Mouse (Mus musculus) midbrain, embryonic 12.5 days (tissue): ENCODE results near the gene Gcm1. TPM values are rescaled to one million over a fixed set of nuclear protein-coding genes. Genes with fewer than 3 reads are reported as not detected.

ENCODE experiments used
- ATAC-seq: fragments of 200-750 bp; cut with Nextera tagmentation; 2 replicates; pipeline ENCODE4 v1.8.0; 2017; ENCODE audit warnings: low read depth, moderate TSS enrichment, moderate library complexity; ENCODE audit not compliant: low FRiP score
- H3K27ac ChIP-seq: fragments of 300-500 bp; sonication (generic); replicated peaks from 2 replicates; pipeline ENCODE4 v1.5.1; 2016; ENCODE audit warnings: mild to moderate bottlenecking
- H3K27me3 ChIP-seq: fragments of 300-500 bp; sonication (generic); 2 replicates; pipeline ENCODE4 v1.6.1; 2016; ENCODE audit warnings: mild to moderate bottlenecking
- H3K36me3 ChIP-seq: fragments of 300-500 bp; sonication (generic); 2 replicates; pipeline ENCODE4 v1.6.1; 2016
- H3K4me1 ChIP-seq: fragments of 300-500 bp; sonication (generic); 2 replicates; pipeline ENCODE4 v1.6.1; 2016
- H3K4me2 ChIP-seq: fragments of 300-500 bp; sonication (generic); replicated peaks from 2 replicates; pipeline ENCODE4 v1.6.1; 2016; ENCODE audit warnings: mild to moderate bottlenecking, moderate library complexity
- H3K4me3 ChIP-seq: fragments of 300-500 bp; sonication (generic); 2 replicates; pipeline ENCODE4 v1.5.1; 2016; ENCODE audit warnings: mild to moderate bottlenecking
- H3K9ac ChIP-seq: fragments of 300-500 bp; sonication (generic); replicated peaks from 2 replicates; pipeline ENCODE4 v1.6.1; 2016; ENCODE audit warnings: mild to moderate bottlenecking, moderate library complexity
- H3K9me3 ChIP-seq: fragments of 300-500 bp; sonication (generic); 2 replicates; pipeline ENCODE4 v1.6.1; 2016; ENCODE audit warnings: mild to moderate bottlenecking
- WGBS: fragments of 180-500 bp; shearing (Covaris S2); methylation state at CpG from one replicate; pipeline ENCODE4 v1.1.7; 2016; 5-methylcytosine and 5-hydroxymethylcytosine counted together
- polyA plus RNA-seq: library from polyadenylated mRNA; unstranded; fragments of >200 nt; fragmentation: Nextera tagmentation; extraction: Ambion mirVana; gene quantifications from 2 replicates; pipeline ENCODE4 v1.2.1, GENCODE M21; 2016

The Gcm1 gene
- polyA plus RNA-seq, 1 experiment from 2014 or later = 0.14 TPM

DNA sequence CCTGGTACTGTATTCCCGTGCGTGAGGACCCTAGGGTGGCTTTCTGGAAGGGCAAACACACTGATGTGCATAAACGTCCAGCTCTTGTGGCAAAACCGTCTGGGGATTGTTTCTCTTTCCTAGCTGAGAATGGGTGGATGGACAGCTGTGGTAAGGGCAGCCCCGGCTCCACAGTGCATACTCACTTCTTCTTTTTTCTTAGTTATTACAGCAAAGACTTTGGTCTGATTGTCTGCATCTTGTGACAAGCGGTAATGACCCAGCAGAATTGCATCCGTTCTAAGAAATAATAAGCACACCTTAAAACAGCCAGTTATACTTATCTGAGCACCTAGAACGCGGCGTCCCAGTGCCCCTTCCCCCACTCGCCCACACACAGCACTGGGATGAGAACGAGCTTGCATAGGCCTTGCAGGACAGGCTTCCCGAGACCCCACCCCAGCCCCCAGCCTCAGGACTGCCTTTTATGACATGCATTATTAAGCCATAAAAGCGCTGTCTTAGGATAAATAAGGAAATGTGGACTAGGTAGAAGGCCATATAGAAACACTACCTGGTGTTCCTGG lies 34.1 kb downstream of the Gcm1 start:
- H3K36me3 ChIP-seq = peaks cover 44% of the 10 kb centered on the region
- WGBS = 91% methylated on average over 14 of the region's 14 CpGs
- no peak for ATAC-seq

DNA sequence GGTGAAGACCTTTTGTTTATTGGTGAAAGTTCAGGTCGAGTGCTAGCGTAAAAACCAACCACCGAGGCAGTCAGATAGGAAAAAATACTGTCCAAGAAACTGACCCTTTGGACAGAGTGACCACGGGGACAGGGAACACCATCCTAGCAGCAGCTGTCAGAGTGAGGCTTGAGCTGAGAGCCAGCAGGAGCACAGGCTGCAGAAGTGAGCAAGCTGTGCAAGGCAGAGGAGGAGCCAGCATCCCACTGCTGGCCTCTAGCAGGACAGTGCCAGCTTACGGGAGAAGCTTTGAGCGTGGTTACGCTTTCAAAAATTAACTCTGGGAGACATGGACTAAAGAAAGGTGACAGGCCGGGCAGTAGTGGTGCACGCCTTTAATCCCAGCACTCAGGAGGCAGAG lies 36.0 kb downstream of the Gcm1 start:
- WGBS = 92% methylated on average over 9 of the region's 9 CpGs
- no peak overlapping the region for H3K9ac ChIP-seq
- H3K36me3 ChIP-seq = peaks cover 36% of the 10 kb centered on the region

More for the DNA sequence above, 34.1 kb downstream of the Gcm1 start:
- Histone ChIP-seq H3K4me3 (no peak overlapping the region), H3K27ac (no peak overlapping the region), H3K4me2 (no peak overlapping the region), H3K9ac (no peak overlapping the region), H3K4me1 (no peaks in the 10 kb centered on the region), H3K9me3 (no peaks in the 10 kb centered on the region), H3K27me3 (no peaks in the 10 kb centered on the region)

DNA sequence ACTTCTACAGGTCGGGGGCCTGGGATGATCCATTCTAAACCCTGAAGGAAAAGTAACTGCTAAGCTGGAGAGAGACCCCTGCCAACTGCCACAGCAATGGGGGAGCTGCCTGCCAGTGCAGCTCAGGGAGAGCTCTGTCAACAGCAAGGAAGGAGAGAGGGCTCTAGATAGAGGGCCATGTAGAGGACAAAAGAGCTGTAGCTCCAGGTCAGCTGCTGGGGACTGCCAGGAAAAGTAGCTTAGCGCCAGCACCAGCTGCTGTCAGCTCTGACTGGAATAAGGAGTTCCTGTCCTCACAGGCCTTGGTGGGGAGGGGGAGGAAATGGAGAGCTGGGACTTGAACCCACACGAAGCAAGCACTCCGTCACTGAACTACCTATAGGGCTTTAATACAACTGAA lies 36.8 kb downstream of the Gcm1 start:
- ATAC-seq = no peak
- Histone ChIP-seq H3K27me3 (no peaks in the 10 kb centered on the region), H3K9me3 (no peaks in the 10 kb centered on the region), H3K9ac (no peak overlapping the region), H3K27ac (no peak overlapping the region), H3K4me1 (no peaks in the 10 kb centered on the region), H3K4me3 (no peak overlapping the region), H3K4me2 (no peak overlapping the region), H3K36me3 (peaks cover 36% of the 10 kb centered on the region)
- 76% methylated on average over 4 of the region's 4 CpGs for WGBS

More for the DNA sequence above, 36.0 kb downstream of the Gcm1 start:
- Histone ChIP-seq H3K4me1 (no peaks in the 10 kb centered on the region), H3K4me2 (no peak overlapping the region), H3K4me3 (no peak overlapping the region), H3K27ac (no peak overlapping the region), H3K27me3 (no peaks in the 10 kb centered on the region), H3K9me3 (no peaks in the 10 kb centered on the region)
- no peak for ATAC-seq

DNA sequence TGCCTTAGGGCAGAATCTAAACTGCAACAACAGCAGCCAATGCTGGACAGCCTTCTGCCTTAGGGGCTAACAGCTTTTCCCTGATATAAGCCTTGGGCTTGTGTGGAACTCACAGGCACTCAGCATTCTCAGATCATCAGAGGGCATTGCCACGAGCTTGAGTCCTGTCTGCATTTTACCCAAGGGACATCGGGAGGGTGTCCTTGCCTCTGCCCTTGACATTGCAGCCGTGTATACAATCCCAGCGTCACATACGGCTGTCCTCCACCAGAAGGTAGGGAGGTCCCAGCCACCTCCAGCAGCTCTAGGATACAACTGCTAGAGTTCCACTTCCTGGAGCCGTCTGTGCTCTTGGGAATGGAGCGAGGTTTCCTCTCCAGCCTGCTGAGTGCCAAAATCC lies 37.2 kb downstream of the Gcm1 start:
- H3K4me3 ChIP-seq = no peak overlapping the region
- no peak for ATAC-seq
- no peaks in the 10 kb centered on the region for H3K9me3 ChIP-seq
- H3K36me3 ChIP-seq = peaks cover 31% of the 10 kb centered on the region
- H3K4me1 ChIP-seq = no peaks in the 10 kb centered on the region
- H3K27me3 ChIP-seq = no peaks in the 10 kb centered on the region
- H3K4me2 ChIP-seq = no peak overlapping the region
- no peak overlapping the region for H3K9ac ChIP-seq
- no peak overlapping the region for H3K27ac ChIP-seq
- 88% methylated on average over 7 of the region's 7 CpGs for WGBS

DNA sequence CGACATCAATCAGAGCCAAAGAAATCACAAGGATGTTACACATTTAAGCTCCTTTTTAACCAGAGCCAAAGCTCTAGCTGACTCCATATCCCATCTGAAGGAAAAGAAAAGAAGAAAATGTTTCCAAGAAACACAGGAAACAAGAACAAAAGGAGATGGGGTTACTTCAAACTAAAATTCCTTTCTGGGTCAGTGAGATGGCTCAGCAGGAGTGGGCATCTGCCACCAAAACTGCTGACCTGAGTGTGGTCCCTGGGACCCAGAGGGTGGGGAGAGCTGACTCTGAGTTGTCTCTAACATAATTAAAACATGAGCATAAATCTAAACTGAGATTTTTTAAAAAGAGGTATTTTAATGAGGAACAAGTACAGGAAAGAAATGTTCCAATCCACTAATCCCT lies 38.2 kb downstream of the Gcm1 start:
- no peak overlapping the region for H3K27ac ChIP-seq
- no peak overlapping the region for H3K9ac ChIP-seq
- H3K27me3 ChIP-seq = no peaks in the 10 kb centered on the region
- 87% methylated on average over 1 of the region's 1 CpGs for WGBS
- H3K4me2 ChIP-seq = no peak overlapping the region
- peaks cover 22% of the 10 kb centered on the region for H3K36me3 ChIP-seq
- H3K4me3 ChIP-seq = no peak overlapping the region
- H3K4me1 ChIP-seq = no peaks in the 10 kb centered on the region
- ATAC-seq = no peak
- H3K9me3 ChIP-seq = no peaks in the 10 kb centered on the region

DNA sequence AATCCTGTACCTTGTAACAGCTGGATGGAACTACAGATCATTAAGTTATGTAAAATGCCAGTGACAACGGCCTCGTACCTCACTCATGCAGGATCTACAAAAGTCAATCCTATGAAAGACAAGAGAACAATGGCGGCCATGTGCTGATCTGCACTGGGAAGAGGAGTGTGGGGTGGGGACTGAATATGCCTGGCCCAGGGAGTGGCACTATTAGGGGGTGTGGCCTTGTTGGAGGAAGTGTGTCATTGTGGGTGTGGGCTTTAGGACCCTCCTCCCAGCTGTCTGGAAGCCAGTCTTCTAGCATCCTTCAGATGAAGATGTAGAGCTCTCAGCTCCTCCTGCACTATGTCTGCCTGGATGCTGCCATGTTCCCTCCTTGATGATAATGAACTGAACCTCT lies 38.9 kb downstream of the Gcm1 start:
- Histone ChIP-seq H3K27me3 (no peaks in the 10 kb centered on the region), H3K9me3 (no peaks in the 10 kb centered on the region), H3K27ac (no peak overlapping the region), H3K4me3 (no peak overlapping the region), H3K4me2 (no peak overlapping the region), H3K9ac (no peak overlapping the region), H3K4me1 (no peaks in the 10 kb centered on the region), H3K36me3 (peaks cover 23% of the 10 kb centered on the region)
- 89% methylated on average over 3 of the region's 3 CpGs for WGBS
- ATAC-seq = no peak

DNA sequence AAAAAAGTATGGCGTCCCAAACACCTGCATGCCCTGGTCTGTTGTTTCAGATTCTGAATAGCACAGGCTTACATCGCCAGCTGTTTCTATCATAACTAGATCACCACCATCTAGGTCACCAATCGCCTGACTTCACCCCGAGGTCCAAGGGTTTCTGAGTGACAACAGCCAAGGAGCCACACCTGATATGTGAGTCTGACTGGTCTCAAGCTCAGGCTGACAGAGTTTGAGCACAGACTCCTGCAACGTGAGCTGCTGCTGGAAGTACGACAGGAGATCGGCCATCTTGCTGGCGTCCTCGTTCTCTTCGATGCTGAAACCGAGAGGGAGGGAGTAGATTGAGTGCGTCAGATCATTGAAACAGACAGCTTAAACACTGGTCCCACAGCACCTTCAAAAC lies 44.0 kb downstream of the Gcm1 start:
- Histone ChIP-seq H3K9me3 (peaks cover 5% of the 10 kb centered on the region; the same call in 1 of the 2 replicates), H3K9ac (no peak overlapping the region), H3K4me3 (no peak overlapping the region), H3K27ac (no peak overlapping the region), H3K27me3 (no peaks in the 10 kb centered on the region), H3K4me2 (no peak overlapping the region), H3K4me1 (no peaks in the 10 kb centered on the region), H3K36me3 (peaks cover 43% of the 10 kb centered on the region)
- ATAC-seq = no peak
- 97% methylated on average over 12 of the region's 12 CpGs for WGBS

DNA sequence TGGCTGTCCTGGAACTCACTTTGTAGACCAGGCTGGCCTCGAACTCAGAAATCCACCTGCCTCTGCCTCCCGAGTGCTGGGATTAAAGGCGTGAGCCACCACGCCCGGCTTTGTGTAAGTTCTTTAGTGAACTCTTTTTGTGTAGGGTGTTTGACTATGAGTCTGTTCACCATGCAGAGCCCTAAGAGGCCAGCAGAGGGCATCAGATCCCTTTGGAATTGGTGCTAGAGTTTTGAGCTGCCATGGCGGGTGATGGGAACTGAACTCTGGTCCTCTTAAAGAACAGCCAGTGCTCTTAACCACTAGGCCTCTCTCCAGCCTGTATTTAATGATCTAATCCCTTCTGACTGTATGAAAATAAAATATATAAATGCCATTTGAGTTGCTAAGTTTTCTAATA lies 44.7 kb downstream of the Gcm1 start:
- peaks cover 43% of the 10 kb centered on the region for H3K36me3 ChIP-seq
- H3K27ac ChIP-seq = no peak overlapping the region
- H3K9me3 ChIP-seq = peaks cover 5% of the 10 kb centered on the region; the same call in 1 of the 2 replicates
- no peaks in the 10 kb centered on the region for H3K4me1 ChIP-seq
- H3K27me3 ChIP-seq = no peaks in the 10 kb centered on the region
- H3K9ac ChIP-seq = no peak overlapping the region
- ATAC-seq = no peak
- H3K4me3 ChIP-seq = no peak overlapping the region
- WGBS = 94% methylated on average over 6 of the region's 6 CpGs
- H3K4me2 ChIP-seq = no peak overlapping the region

DNA sequence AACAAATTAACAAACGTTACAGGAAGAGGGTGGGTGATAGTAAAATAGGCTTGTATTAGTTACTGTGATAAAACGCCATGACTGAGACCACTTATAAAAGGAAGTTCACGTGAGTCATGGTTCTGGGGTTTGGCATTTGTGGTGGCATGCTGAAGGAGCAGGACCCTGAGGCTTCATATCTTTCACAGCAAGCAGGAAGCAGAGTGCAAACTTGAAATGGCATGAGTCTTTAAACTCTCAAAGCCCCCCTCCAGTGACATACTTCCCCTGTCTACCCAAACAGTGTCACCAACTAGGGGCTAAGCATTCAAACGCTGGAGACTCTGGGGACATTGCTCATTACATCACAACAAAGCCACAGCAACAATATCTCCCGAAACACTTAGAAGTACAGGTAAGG lies 49.2 kb downstream of the Gcm1 start:
- Histone ChIP-seq H3K27ac (no peak overlapping the region), H3K4me2 (no peak overlapping the region), H3K9ac (no peak overlapping the region), H3K9me3 (peaks cover 5% of the 10 kb centered on the region; the same call in 1 of the 2 replicates), H3K27me3 (no peaks in the 10 kb centered on the region), H3K36me3 (peaks cover 30% of the 10 kb centered on the region), H3K4me3 (no peak overlapping the region), H3K4me1 (no peaks in the 10 kb centered on the region)
- ATAC-seq = no peak
- 89% methylated on average over 5 of the region's 5 CpGs for WGBS

DNA sequence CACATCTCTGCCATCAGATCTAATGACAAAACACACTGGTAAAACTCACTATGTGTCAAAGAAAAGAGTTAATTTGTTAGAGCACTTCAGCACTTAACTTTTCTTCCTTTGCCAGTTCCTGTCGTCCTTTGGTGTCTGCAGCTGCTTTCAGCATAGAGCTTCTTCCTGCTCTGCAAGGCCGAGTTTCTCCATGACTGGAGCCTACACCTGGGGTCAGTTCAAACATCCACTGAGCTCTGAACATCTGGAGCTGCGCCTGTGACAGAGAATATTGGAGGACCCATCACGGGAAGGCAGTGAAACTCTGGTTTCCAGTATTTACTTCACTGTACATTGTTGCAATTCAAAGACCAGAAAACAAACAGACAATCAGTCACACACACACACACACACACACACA lies 49.7 kb downstream of the Gcm1 start:
- no peak overlapping the region for H3K4me2 ChIP-seq
- H3K9me3 ChIP-seq = peaks cover 5% of the 10 kb centered on the region; the same call in 1 of the 2 replicates
- ATAC-seq = no peak
- H3K27ac ChIP-seq = no peak overlapping the region
- 78% methylated on average over 4 of the region's 4 CpGs for WGBS
- peaks cover 28% of the 10 kb centered on the region for H3K36me3 ChIP-seq
- no peak overlapping the region for H3K9ac ChIP-seq
- no peaks in the 10 kb centered on the region for H3K27me3 ChIP-seq
- 0 out of 2 replicates have a peak, but pooled peaks cover under 1% of the 10 kb centered on the region for H3K4me1 ChIP-seq
- no peak overlapping the region for H3K4me3 ChIP-seq

DNA sequence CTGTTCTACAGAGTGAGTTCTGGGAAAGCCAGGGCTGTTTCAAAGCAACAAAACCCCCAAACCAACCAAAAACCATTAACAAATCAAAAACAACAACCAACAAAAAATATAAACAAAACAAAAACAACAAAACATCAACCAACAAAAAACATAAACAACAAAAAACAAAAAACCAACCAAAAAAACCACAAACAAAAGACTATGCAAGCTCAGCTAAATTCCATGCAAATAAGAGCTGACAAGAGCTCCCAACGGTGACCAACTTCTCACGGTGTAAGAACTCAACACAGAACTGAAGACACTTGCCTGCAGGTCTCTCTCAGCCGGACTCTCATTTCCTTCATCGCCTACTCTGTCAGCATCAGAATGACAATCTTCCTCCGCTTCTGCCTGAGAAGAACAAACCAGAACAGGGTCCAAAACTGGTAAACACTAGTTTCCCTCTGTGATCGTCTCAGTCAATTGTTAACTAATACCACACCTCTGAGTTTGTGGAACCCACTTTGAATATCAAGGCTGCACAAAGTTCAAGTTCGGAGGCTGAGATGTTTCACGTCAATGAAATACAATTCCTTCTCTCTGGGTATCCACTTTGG lies 52.3 kb downstream of the Gcm1 start:
- H3K27me3 ChIP-seq = no peaks in the 10 kb centered on the region
- no peak overlapping the region for H3K4me3 ChIP-seq
- H3K36me3 ChIP-seq = 0 out of 2 replicates have a peak, but pooled peaks cover 6% of the 10 kb centered on the region
- H3K9ac ChIP-seq = no peak overlapping the region
- peaks cover 7% of the 10 kb centered on the region; the same call in 1 of the 2 replicates for H3K4me1 ChIP-seq
- H3K27ac ChIP-seq = no peak overlapping the region
- no peak for ATAC-seq
- WGBS = 90% methylated on average over 8 of the region's 8 CpGs
- H3K9me3 ChIP-seq = no peaks in the 10 kb centered on the region
- no peak overlapping the region for H3K4me2 ChIP-seq

DNA sequence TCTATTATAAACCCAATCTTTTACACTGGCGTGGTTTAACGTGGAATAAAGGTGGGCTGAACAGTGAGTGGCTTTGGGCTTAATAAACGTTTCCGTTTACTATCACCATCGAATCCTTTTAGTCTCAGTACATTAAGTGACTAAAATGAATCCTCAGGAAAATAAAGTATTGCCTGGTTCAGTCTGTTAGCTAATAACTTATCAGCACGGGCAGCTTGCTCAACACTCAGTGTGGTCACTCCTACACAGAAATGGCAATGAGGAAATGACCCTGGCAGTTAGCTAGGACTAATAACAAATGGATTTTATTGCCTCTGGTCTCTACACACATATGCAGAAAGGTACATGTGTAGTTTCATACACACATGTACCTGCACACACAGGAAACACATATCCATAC lies 53.2 kb downstream of the Gcm1 start:
- no peak for ATAC-seq
- no peak overlapping the region for H3K4me2 ChIP-seq
- peaks cover 12% of the 10 kb centered on the region; the same call in 1 of the 2 replicates for H3K4me1 ChIP-seq
- H3K4me3 ChIP-seq = no peak overlapping the region
- WGBS = 91% methylated on average over 6 of the region's 6 CpGs
- H3K9me3 ChIP-seq = no peaks in the 10 kb centered on the region
- no peaks in the 10 kb centered on the region for H3K27me3 ChIP-seq
- H3K36me3 ChIP-seq = 0 out of 2 replicates have a peak, but pooled peaks cover 6% of the 10 kb centered on the region
- no peak overlapping the region for H3K27ac ChIP-seq
- H3K9ac ChIP-seq = no peak overlapping the region
